Mouse (Mus musculus) liver, embryonic 12.5 days (tissue): Measurements from ENCODE around the gene Csnk1d. TPM values are rescaled to one million over a fixed set of nuclear protein-coding genes. Genes with fewer than 3 reads are reported as not detected.

ENCODE experiments used
- ATAC-seq: fragments of 200-750 bp; cut with Nextera tagmentation; 2 replicates; pipeline ENCODE4 v1.8.0; 2017; ENCODE audit warnings: moderate number of reproducible peaks, mild to moderate bottlenecking, moderate library complexity
- H3K27ac ChIP-seq: fragments of 300-500 bp; sonication (generic); 2 replicates; pipeline ENCODE4 v1.5.1; 2016; ENCODE audit warnings: mild to moderate bottlenecking
- H3K27me3 ChIP-seq: fragments of 300-500 bp; sonication (generic); replicated peaks from 2 replicates; pipeline ENCODE4 v1.6.1; 2016; ENCODE audit warnings: mild to moderate bottlenecking, moderate library complexity
- H3K36me3 ChIP-seq: fragments of 300-500 bp; sonication (generic); 2 replicates; pipeline ENCODE4 v1.6.1; 2016; ENCODE audit warnings: mild to moderate bottlenecking, moderate library complexity
- H3K4me1 ChIP-seq: fragments of 300-500 bp; sonication (generic); 2 replicates; pipeline ENCODE4 v1.6.1; 2016
- H3K4me2 ChIP-seq: fragments of 300-500 bp; sonication (generic); 2 replicates; pipeline ENCODE4 v1.6.1; 2016; ENCODE audit warnings: mild to moderate bottlenecking, moderate library complexity
- H3K4me3 ChIP-seq: fragments of 300-500 bp; sonication (generic); 2 replicates; pipeline ENCODE4 v1.5.1; 2016; ENCODE audit warnings: mild to moderate bottlenecking, moderate library complexity
- H3K9ac ChIP-seq: fragments of 300-500 bp; sonication (generic); 2 replicates; pipeline ENCODE4 v1.6.1; 2016; ENCODE audit warnings: mild to moderate bottlenecking, moderate library complexity
- H3K9me3 ChIP-seq: fragments of 300-500 bp; sonication (generic); replicated peaks from 2 replicates; pipeline ENCODE4 v1.6.1; 2016; ENCODE audit warnings: mild to moderate bottlenecking, moderate library complexity
- WGBS: fragments of 180-500 bp; shearing (Covaris S2); methylation state at CpG from one replicate; pipeline ENCODE4 v1.1.7; 2016; ENCODE audit not compliant: insufficient replicate concordance; 5-methylcytosine and 5-hydroxymethylcytosine counted together
- polyA plus RNA-seq: library from polyadenylated mRNA; unstranded; fragments of >200 nt; fragmentation: Nextera tagmentation; extraction: Ambion mirVana; gene quantifications from 2 replicates; pipeline ENCODE4 v1.2.1, GENCODE M21; 2016

Gene Csnk1d
- polyA plus RNA-seq, 1 experiment from 2014 or later: 61.1 TPM

- Histone ChIP-seq H3K9me3 (0 out of 2 replicates have a peak, but pooled peaks cover 3% of the 10 kb centered on the region), H3K4me3 (peak within 1 kb of the TSS; percentile 74), H3K27me3 (no peaks in the 10 kb centered on the region), H3K36me3 (peaks cover 16% of the 10 kb centered on the region; the same call in 1 of the 2 replicates), H3K27ac (peak within 1 kb of the TSS; percentile 69), H3K9ac (peak within 1 kb of the TSS; percentile 74), H3K4me2 (peak within 1 kb of the TSS; percentile 87), H3K4me1 (peaks cover 51% of the 10 kb centered on the region)
- 10% methylated on average over 44 of the region's 44 CpGs for WGBS
- ATAC-seq: peak; percentile 89
Measured at GRCm38 (mm10) chr11:120932564-120933398, 58.3 kb downstream of the Csnk1d start, which contains the start of gene Ccdc57. Gene Ccdc57 (minus strand): TSS chr11:120932872.

- no peak for ATAC-seq
- no peaks in the 10 kb centered on the region for H3K27me3 ChIP-seq
- peaks cover 57% of the 10 kb centered on the region for H3K4me1 ChIP-seq
- 0 out of 2 replicates have a peak, but pooled peaks cover 3% of the 10 kb centered on the region for H3K9me3 ChIP-seq
- 84% methylated on average over 4 of the region's 4 CpGs for WGBS
- no peak overlapping the region for H3K27ac ChIP-seq
- H3K4me3 ChIP-seq: no peak overlapping the region; the same call in 1 of the 2 replicates
- no peak overlapping the region for H3K9ac ChIP-seq
- H3K36me3 ChIP-seq: peaks cover 24% of the 10 kb centered on the region; the same call in 1 of the 2 replicates
- no peak overlapping the region; the same call in 1 of the 2 replicates for H3K4me2 ChIP-seq
Measured at GRCm38 (mm10) chr11:120931479-120931878, 59.7 kb downstream of the Csnk1d start.

- ATAC-seq: no peak
- peaks cover 48% of the 10 kb centered on the region for H3K36me3 ChIP-seq
- 46% methylated on average over 4 of the region's 4 CpGs for WGBS
- no peak overlapping the region for H3K9ac ChIP-seq
- H3K9me3 ChIP-seq: 0 out of 2 replicates have a peak, but pooled peaks cover 3% of the 10 kb centered on the region
- H3K27me3 ChIP-seq: no peaks in the 10 kb centered on the region
- H3K4me2 ChIP-seq: 0 out of 2 replicates have a peak overlapping the region, but pooled peaks have one; percentile 1
- H3K4me3 ChIP-seq: no peak overlapping the region
- 0 out of 2 replicates have a peak overlapping the region, but pooled peaks have one; percentile 53 for H3K27ac ChIP-seq
- H3K4me1 ChIP-seq: peaks cover 56% of the 10 kb centered on the region
Measured at GRCm38 (mm10) chr11:120928468-120928867, 62.7 kb downstream of the Csnk1d start.

- Histone ChIP-seq H3K9me3 (no peaks in the 10 kb centered on the region), H3K27me3 (no peaks in the 10 kb centered on the region), H3K36me3 (peaks cover 74% of the 10 kb centered on the region), H3K9ac (no peak overlapping the region), H3K4me2 (no peak overlapping the region), H3K27ac (peak overlapping the region; percentile 11), H3K4me1 (peaks cover 9% of the 10 kb centered on the region; the same call in 1 of the 2 replicates), H3K4me3 (no peak overlapping the region)
- 78% methylated on average over 3 of the region's 3 CpGs for WGBS
- 0 out of 2 replicates have a peak, but pooled peaks have one; percentile 30 for ATAC-seq
Measured at GRCm38 (mm10) chr11:120922528-120922927, 68.6 kb downstream of the Csnk1d start.

GRCm38 (mm10) chr11:120917756-120918155, 73.4 kb downstream of the Csnk1d start:
- peaks cover 55% of the 10 kb centered on the region for H3K36me3 ChIP-seq

GRCm38 (mm10) chr11:120916477-120916876, 74.7 kb downstream of the Csnk1d start:
- no peak overlapping the region for H3K27ac ChIP-seq
- H3K4me3 ChIP-seq: no peak overlapping the region
- H3K4me2 ChIP-seq: no peak overlapping the region
- 33% methylated on average over 3 of the region's 3 CpGs for WGBS
- H3K9ac ChIP-seq: no peak overlapping the region
- H3K4me1 ChIP-seq: 0 out of 2 replicates have a peak, but pooled peaks cover 3% of the 10 kb centered on the region
- H3K27me3 ChIP-seq: no peaks in the 10 kb centered on the region
- no peak for ATAC-seq
- H3K9me3 ChIP-seq: no peaks in the 10 kb centered on the region
- peaks cover 48% of the 10 kb centered on the region for H3K36me3 ChIP-seq

More at GRCm38 (mm10) chr11:120917756-120918155, 73.4 kb downstream of the Csnk1d start:
- no peak for ATAC-seq
- Histone ChIP-seq H3K4me3 (no peak overlapping the region), H3K9ac (no peak overlapping the region), H3K9me3 (no peaks in the 10 kb centered on the region), H3K4me1 (0 out of 2 replicates have a peak, but pooled peaks cover 3% of the 10 kb centered on the region), H3K27ac (no peak overlapping the region), H3K4me2 (no peak overlapping the region), H3K27me3 (no peaks in the 10 kb centered on the region)
- 84% methylated on average over 5 of the region's 5 CpGs for WGBS

GRCm38 (mm10) chr11:120913796-120914195, 77.3 kb downstream of the Csnk1d start:
- no peak overlapping the region for H3K27ac ChIP-seq
- H3K9me3 ChIP-seq: no peaks in the 10 kb centered on the region
- 92% methylated on average over 4 of the region's 4 CpGs for WGBS
- no peak overlapping the region for H3K4me2 ChIP-seq
- no peak overlapping the region for H3K4me3 ChIP-seq
- no peaks in the 10 kb centered on the region for H3K27me3 ChIP-seq
- no peak overlapping the region for H3K9ac ChIP-seq
- H3K4me1 ChIP-seq: 0 out of 2 replicates have a peak, but pooled peaks cover 3% of the 10 kb centered on the region
- peaks cover 27% of the 10 kb centered on the region for H3K36me3 ChIP-seq
- no peak for ATAC-seq

Other genes starting within 250 kb of the Csnk1d start
- gene Hmga1b, start 228.5 kb downstream of the Csnk1d start, polyA plus RNA-seq: 6.4 and 7.3 TPM in 2 replicates
- 22.4 and 22.9 TPM in 2 replicates for gene Rfng, start 207.1 kb downstream of the Csnk1d start, polyA plus RNA-seq
- gene Gps1, start 207.1 kb downstream of the Csnk1d start, polyA plus RNA-seq: 128 and 135 TPM in 2 replicates
- gene Dus1l, start 194.9 kb downstream of the Csnk1d start, polyA plus RNA-seq: 99.5 and 100.0 TPM in 2 replicates
- gene Fasn, start 166.8 kb downstream of the Csnk1d start, polyA plus RNA-seq: 35.9 and 40.3 TPM in 2 replicates
- gene Ccdc57, start 58.5 kb downstream of the Csnk1d start, polyA plus RNA-seq: 2.9 and 3.2 TPM in 2 replicates
- gene Slc16a3, start 42.9 kb downstream of the Csnk1d start, polyA plus RNA-seq: 166 and 170 TPM in 2 replicates
- 0.33 and 0.54 TPM in 2 replicates for gene Cd7, start 48.1 kb upstream of the Csnk1d start, polyA plus RNA-seq
- 0.14 TPM in 1 of 2 replicates, not detected in the other for gene Sectm1b, start 72.2 kb upstream of the Csnk1d start, polyA plus RNA-seq
- gene Sectm1a, start 89.9 kb upstream of the Csnk1d start, polyA plus RNA-seq: 0.37 and 0.43 TPM in 2 replicates
- gene Tex19.2, start 127.3 kb upstream of the Csnk1d start, polyA plus RNA-seq: 0.17 and 0.20 TPM in 2 replicates
- 0.31 and 0.44 TPM in 2 replicates for gene Tex19.1, start 154.8 kb upstream of the Csnk1d start, polyA plus RNA-seq
- not detected in 2 replicates for gene Uts2r, start 168.9 kb upstream of the Csnk1d start, polyA plus RNA-seq
- 3.5 and 3.7 TPM in 2 replicates for gene Hexdc, start 213.1 kb upstream of the Csnk1d start, polyA plus RNA-seq
- 16.7 and 17.0 TPM in 2 replicates for gene Ogfod3, start 213.4 kb upstream of the Csnk1d start, polyA plus RNA-seq
- 22.4 and 25.2 TPM in 2 replicates for gene Cybc1, start 238.0 kb upstream of the Csnk1d start, polyA plus RNA-seq
- gene Narf, start 245.9 kb upstream of the Csnk1d start, polyA plus RNA-seq: 120 and 121 TPM in 2 replicates